Mouse (Mus musculus) subcutaneous adipose tissue, adult 2 months (tissue): ENCODE data around the gene Cic. TPM values are rescaled to one million over a fixed set of nuclear protein-coding genes. Genes with fewer than 3 reads are reported as not detected.

Source experiments
- polyA plus RNA-seq: library from polyadenylated mRNA; depleted of rRNA; stranded (reverse); fragments of >200 nt; gene quantifications from 2 replicates; pipeline ENCODE4 v1.2.3, GENCODE M21; 2012; ENCODE audit warnings: low replicate concordance; rRNA removed

Gene Cic
- 48.8 and 107 TPM in 2 replicates for polyA plus RNA-seq

DNA sequence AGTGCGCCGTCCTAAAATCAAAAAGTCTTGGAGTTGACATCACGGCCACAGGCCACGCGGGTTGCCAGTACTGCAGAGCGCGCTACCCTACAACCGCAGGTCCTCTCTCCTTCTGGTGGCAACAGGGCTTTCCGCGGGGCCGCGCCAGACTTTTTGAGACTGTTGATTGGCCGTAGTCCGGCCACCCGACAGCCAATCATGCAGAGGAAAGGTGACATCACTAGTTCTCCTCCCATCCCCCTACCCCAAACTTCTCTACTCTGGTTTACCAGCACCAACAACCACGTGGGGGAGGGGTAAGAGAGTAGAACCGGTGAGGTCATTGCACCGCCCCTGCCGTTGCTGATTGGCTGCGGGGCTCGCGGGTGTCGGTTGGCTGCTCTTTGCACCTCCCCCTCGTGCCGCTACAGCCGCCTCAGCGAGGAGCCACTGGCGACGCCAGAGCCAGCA is at the start of gene Cic:
Gene Cic (plus strand): TSS at position 404 of the 450 bp plus-strand sequence.

DNA sequence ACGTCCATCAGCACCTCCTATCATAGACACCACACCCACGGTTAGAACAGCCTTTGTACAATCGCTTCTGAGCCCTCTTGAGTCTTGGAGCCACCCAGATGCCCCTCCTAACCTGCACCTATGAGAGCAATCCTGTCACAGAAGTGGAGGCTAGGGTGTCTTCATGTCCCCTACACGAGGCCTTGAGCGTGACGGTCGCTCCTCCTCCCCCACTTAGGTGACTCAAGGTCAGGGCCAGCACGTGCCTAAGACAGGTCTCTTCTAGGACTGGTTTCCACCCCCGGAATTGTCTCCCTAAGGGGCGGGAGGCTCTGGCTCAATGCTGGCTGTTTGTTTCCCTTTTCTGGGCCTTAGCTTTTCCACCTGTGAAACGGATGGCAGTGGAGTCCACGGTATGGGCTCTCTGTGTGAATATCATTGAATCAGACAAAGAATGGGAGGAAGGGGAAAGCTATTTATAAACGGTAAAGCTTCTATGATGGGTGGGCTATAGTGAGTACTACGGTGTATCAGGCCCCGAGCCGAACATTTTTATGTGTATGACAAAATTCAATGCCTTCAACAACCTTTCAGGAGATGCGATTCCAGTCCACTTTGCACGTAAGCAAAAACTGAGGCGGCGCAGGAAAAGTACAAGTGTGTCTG is 46.9 kb upstream of the Cic start, which contains the start of gene Dedd2:
Gene Dedd2 (minus strand): TSS at position 159 of the 645 bp plus-strand sequence.

DNA sequence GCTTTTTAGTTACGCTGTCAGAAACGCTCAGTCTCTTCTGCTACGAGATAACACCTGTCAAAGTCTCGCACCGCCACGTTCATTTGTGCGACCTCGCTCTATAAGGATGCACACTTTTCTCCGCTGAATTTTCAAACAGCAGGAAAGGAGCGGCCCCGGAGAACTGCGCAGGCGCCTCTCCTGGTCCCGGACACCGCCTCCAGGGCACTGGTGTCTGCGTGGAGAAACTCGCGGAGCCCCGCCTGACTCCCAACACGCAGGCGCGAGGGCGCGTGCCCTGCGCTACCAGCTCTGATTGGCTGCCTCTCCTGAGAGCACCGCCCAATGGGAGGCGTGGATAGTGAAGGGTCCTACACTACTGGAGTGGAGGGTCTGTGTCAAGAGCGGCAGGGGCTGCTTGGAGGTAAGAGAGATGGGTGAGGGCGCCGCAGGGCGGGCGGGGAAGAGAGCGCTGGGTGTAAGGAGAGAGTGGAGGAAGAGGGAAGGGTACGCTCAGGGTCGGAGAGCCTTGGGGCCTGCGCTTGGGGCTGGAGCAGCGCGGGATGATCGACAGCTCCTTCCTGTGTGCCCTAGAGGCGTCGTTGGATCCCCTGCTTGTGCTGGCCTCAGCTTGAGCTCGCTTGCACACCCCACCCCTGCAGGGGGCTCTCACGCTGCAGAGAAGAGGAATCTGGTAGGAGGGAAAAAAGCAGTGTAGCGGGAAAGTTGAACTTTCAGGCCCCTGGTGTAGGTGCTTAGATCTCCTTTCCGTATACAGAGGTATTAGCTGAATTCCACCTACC is 46.2 kb upstream of the Cic start, which contains the start of gene Zfp526:
Gene Zfp526 (plus strand): TSS at position 324 of the 782 bp plus-strand sequence.

DNA sequence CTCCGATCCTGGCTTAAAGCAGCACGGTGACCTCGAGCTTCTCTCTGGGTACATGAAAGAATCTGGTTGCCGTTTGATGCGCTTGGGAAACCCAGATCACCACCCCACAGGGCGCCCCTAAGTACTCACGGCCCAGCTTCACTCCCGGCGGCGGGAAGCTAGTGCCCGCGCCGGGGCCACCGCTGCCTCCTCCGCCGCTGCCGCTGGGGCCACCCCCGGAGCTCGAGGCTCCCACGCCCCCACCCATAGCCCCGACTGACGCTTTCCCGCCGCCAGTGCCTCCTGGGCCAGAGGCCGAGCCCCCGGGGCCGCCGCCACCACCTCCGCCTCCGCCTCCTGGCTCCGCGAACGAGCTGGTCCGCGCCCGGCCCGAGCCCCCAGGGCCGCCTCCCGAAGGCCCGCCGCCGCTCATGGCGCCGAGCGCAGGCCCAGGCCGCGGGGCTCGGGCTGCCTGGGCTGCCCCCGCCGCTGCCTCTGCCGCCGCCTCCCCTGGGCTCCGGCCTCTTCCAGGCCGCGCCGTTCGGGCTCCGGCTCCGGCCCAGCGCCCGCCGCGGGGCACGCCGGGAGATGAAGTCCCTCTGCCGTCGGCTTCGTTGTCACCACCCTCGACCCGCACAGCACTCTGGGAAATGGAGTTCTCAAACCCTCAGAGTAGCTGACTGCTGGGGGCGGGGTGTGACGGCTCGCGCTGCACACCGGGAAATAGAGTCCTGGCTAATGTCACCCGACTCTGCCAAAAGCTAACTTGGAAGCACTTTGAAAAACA is 30.1 kb upstream of the Cic start, which contains the start of gene Gsk3a:
Gene Gsk3a (minus strand): TSS at position 603 of the 766 bp plus-strand sequence.

DNA sequence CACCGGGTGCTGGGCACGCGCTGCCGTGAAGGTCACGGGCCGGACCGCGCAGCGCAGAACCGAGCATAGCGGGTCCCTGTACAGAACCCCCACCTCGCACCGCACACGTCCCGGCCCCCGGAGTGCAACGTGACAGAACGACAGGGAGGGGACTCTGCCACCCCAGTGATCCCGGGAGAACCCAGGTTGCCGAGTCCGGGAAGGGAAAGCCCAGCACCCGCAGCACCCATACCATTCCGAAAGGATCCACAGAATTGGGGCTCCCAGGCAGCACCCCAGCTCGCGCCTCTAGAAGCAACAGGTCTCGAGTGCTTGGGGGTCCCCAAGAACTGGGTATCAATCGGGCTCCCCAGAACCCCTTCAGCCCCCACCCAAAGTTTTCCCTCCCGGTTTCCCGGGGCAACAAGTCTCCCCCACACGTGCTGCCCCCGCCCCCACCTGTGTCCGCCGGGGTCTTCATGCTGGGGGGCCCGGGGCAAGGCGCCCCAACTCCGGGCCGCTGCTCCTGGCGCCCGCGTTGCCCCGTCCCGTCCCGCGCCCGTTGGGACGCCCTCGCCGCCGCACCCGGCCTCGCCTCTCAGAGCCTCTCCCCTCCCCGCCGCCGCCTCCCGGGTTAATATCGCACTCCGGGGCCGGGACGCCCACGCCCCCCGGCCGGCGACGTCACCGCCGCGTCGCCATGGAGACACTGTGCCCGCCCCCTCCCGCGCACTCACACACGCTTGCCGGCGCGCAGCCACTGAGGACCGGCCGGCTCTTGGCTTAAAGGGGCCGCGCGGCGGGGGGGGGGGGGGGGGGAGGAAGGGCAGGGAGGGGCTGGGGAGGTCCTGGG is 17.1 kb upstream of the Cic start, which contains the start of gene Erf:
Gene Erf (minus strand): TSS at position 621 of the 832 bp plus-strand sequence.

DNA sequence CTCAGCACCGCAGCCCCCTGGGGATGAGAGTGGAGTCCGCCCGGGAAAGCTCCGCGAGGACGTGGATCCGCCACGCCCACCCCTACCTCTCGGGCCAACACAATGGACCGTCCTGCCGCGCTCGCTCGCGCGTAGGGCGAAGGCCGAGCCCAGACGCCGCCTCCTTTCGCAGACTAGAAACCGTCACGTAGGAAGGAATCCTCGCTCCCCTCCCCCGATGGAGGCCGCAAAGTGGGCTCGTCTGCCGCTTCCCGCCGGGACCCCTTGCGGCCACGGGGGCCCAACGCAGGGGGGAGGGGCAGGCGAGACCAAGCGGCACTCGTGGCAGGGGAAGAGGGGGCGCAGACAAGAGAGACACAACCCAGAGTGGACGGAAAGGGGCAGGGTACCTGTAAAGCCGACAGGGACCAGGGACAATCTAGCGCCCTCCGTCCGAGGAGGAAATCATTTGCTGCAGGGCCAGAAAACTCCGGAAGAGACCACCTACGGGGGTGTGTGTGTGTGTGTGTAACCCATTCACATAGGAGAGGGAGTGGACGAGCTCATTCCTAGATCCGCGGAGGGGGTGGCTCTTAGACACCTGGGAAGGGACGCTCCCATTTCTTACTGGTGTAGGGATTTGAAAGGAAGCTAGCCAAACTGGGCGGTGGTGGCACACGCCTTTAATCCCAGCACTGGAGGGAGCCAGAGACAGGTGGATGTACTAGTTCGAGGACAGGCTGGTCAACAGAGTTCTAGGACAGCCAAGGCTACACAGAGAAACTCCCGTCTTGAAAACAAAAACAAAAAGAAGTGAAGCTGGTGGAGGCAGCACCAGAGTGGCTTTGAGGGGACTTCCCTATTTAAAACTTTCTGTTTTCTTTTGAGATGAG is 30.2 kb downstream of the Cic start, which contains the start of gene Pafah1b3:
Gene Pafah1b3 (minus strand): TSS at position 533 of the 872 bp plus-strand sequence.

DNA sequence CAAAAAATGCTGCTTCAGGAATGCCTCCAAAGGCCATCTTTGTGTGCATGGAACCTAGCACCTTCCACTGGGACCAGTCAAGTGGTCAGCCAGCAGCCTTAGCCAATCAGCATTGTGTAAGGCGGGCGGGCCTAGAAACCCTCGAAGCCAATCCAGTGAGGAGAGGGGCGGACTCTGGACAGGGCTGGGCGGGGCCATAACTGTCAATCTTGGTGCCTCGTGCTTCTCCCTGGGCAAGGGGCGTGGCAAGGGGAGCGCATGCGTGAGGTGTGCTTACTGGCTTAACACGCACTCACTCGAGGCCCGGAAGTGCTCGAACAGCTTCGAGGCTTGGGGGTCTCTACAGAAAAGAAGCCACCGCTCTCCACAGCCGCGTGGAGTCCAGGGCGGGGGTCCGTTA is 33.6 kb downstream of the Cic start, which contains the start of gene Prr19:
Gene Prr19 (plus strand): TSS at position 349 of the 400 bp plus-strand sequence.

DNA sequence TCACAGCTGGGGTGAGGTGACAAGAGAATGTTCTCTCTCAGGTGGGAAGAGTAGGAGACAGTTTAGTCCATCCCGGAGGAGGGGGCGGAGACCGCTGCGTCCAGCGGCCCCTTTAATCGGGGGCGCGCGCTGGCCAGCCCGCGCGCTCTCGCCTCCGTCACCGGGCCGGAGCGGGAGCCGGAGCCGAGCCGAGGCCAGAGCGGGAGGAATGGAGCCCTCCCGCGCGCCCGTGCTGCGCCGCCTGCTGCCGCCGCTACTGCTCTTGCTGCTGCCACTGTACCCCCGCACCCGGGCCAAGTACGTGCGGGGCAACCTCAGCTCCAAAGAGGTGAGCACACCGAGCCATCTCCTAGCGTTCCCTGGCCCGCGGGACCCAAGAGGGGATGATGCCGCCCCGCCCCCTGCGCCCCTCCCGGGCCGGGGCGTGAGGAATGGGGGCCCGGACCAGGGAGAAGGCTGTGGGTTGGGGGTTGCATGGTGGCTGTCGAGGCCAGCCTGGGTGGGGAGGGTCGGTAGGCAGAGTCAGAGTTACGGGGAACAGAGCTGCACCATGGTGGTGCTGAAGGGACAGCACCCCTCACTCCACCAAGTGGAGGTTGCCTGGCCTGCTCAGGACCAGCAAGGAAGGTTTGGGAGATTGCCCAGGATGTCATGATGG is 38.6 kb downstream of the Cic start, which contains the start of gene Tmem145:
Gene Tmem145 (plus strand): TSS at position 151 of the 658 bp plus-strand sequence.

DNA sequence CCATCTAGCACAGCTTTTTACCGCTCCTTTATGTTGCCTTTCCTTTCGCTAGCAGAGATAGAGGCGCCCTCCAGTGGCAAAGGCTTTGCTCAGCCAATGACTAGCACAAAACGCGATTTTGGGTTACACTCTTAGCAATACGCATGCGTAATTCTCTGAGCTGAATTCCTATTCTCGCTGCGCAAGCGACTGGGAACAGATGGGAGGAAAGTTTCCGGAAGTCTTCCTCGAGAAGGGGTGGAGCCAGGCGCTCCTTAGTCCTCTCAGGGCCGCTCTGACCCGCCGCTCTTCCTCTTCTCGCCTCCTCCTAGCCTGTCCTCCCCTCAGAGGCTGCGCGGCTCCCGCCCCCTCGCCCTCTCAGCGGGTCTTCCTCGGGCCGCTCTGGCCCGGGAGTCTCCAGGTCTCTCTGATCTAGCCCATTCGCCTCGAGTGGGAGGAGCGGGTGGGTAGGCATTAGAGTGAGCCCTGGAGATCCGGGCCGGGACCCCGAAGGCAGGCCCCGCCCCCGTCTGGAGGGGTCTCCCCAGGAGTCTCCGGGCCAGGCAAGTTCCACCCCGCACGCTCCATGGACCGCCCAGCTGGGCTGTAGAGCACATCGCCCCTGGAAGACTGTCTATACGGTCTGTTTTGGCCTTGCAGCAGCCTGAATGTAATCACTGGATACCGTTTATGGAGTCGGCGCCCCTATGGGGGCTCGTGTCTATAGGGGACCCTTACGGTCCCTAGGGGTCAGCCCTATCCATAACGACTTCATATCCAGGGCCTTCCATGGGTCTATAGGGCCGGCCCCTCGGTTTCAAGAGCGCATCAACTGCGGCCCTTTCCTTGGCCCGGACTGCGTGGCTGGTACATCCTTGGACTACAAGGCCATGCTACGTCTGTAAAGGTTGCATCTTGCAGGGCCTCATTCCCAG is 49.3 kb downstream of the Cic start, which contains the start of gene Megf8:
Gene Megf8 (plus strand): TSS at position 633 of the 914 bp plus-strand sequence.

Other genes starting within 250 kb of the Cic start
- gene Grik5, start 195.4 kb upstream of the Cic start, polyA plus RNA-seq, result 14.7 and 51.0 TPM in 2 replicates
- 15.4 and 37.3 TPM in 2 replicates for gene Zfp574, start 195.1 kb upstream of the Cic start, polyA plus RNA-seq
- 1.4 and 3.7 TPM in 2 replicates for gene Pou2f2, start 88.0 kb upstream of the Cic start, polyA plus RNA-seq
- gene Dedd2, start 47.1 kb upstream of the Cic start, polyA plus RNA-seq, result 18.8 and 21.7 TPM in 2 replicates
- gene Zfp526, start 46.3 kb upstream of the Cic start, polyA plus RNA-seq, result 8.3 and 13.8 TPM in 2 replicates
- 97.7 and 141 TPM in 2 replicates for gene Gsk3a, start 29.9 kb upstream of the Cic start, polyA plus RNA-seq
- gene Erf, start 16.9 kb upstream of the Cic start, polyA plus RNA-seq, result 14.5 and 48.6 TPM in 2 replicates
- 8.8 and 65.1 TPM in 2 replicates for gene Pafah1b3, start 30.3 kb downstream of the Cic start, polyA plus RNA-seq
- 0.13 TPM in 1 of 2 replicates, not detected in the other for gene Prr19, start 33.7 kb downstream of the Cic start, polyA plus RNA-seq
- 0.10 TPM in 1 of 2 replicates, not detected in the other for gene Tmem145, start 38.4 kb downstream of the Cic start, polyA plus RNA-seq
- gene Megf8, start 49.5 kb downstream of the Cic start, polyA plus RNA-seq, result 43.2 and 55.7 TPM in 2 replicates
- not detected in 2 replicates for gene Cnfn, start 102.0 kb downstream of the Cic start, polyA plus RNA-seq
- gene Lipe, start 131.0 kb downstream of the Cic start, polyA plus RNA-seq, result 510 and 1,790 TPM in 2 replicates
- gene Cxcl17, start 145.2 kb downstream of the Cic start, polyA plus RNA-seq, result 0.17 and 33.5 TPM in 2 replicates
- gene Ceacam1, start 209.9 kb downstream of the Cic start, polyA plus RNA-seq, result 13.7 and 21.6 TPM in 2 replicates